Mouse (Mus musculus): ENCODE data around the gene Map3k5. TPM values are rescaled to one million over a fixed set of nuclear protein-coding genes. Genes with fewer than 3 reads are reported as not detected.

The Map3k5 gene
- polyA plus RNA-seq, 1 experiment = 2.2 TPM

DNA sequence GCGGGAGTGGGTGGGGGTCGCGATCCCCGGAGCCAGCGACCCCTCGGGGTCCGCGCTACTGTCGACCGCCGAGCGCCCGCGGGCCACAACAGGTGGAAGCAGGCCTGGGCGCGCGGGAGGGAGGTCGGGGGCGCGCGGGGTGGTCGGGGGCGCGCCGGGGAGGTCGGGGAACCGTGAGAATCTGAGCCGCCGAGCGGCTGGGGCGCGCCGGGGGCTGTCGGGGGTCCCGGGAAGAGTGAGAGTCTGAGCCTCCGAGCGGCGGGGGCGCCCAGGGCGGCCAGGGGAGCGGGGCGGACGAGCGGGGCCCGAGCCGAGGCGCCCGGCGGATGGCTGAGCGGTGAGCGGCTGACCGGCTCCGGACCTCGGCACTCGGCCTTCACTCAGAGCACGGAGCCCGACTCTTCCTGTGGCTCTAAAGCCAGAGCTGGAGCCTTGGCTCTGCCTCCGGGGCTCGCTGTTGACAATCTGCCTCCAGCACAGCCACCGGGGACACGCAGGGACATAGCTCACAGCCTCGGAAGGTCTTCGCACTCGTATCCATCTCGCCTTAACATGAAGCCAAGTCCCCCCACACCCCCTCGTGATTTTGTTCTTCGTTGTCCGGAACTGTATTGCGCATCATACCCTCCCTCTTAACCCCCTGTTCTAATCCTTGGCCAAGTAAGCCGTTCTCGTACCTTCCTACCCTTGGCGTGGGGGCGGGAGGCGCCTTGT lies 215.0 kb downstream of the Map3k5 start:
- Histone ChIP-seq H3K4me3 (ENCODE audit: low read depth, low read length) (peak overlapping the region; percentile 76), H3K4me1 (ENCODE audit: control insufficient read depth, insufficient read depth, insufficient read length, low read length) (peaks cover 7% of the 10 kb centered on the region; the same call in 1 of the 2 replicates), H3K27ac (ENCODE audit: insufficient read depth, low read depth, low read length) (peak overlapping the region; percentile 46), H3K27me3 (ENCODE audit: control insufficient read depth, insufficient read depth, low read length) (peaks cover 7% of the 10 kb centered on the region; the same call in 1 of the 2 replicates), H3K36me3 (ENCODE audit: control insufficient read depth, insufficient read depth, low read length) (no peaks in the 10 kb centered on the region)
- no peak for TF ChIP-seq CTCF (IDR thresholded peaks at IDR 0.05; ENCODE audit: extremely low read depth, insufficient read length, insufficient replicate concordance, low read depth, low read length)
- no peak for TF ChIP-seq POLR2A (IDR thresholded peaks at IDR 0.05; ENCODE audit: low read depth, low read length)
- WGBS = under 1% methylated on average over 69 of the region's 74 CpGs

DNA sequence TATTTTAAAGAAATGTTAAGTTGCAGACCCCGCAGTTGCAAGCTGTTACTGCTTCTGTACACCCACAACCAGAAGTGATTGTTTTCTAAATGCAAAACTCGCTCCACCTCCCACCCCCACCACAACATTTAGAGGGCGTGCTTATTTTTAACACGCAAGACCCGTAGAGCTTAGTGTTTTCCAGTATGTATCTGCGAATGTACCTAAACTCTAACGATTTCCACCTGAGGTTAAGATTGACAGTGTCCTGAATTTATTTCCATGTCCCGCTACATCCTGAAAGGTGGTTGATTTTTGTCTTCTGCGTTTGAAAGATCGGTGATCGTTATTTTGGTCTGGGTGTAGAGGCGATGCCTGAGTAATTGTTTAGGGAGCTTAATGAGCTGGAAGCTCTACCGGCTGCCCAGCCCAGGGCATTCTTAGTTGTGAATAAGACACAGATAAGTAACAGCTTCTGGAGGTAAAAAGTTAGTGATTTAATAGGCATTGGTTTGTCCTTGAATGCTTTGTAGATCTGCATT lies 215.6 kb downstream of the Map3k5 start:
- TF ChIP-seq CTCF (IDR thresholded peaks at IDR 0.05; ENCODE audit: extremely low read depth, insufficient read length, insufficient replicate concordance, low read depth, low read length) (no peak), POLR2A (IDR thresholded peaks at IDR 0.05; ENCODE audit: low read depth, low read length) (no peak)
- peak overlapping the region; percentile 76 for H3K4me3 ChIP-seq (ENCODE audit: low read depth, low read length)
- H3K27me3 ChIP-seq (ENCODE audit: control insufficient read depth, insufficient read depth, low read length) = peaks cover 7% of the 10 kb centered on the region; the same call in 1 of the 2 replicates
- H3K27ac ChIP-seq (ENCODE audit: insufficient read depth, low read depth, low read length) = peak overlapping the region; percentile 46
- no peaks in the 10 kb centered on the region for H3K36me3 ChIP-seq (ENCODE audit: control insufficient read depth, insufficient read depth, low read length)
- peaks cover 7% of the 10 kb centered on the region; the same call in 1 of the 2 replicates for H3K4me1 ChIP-seq (ENCODE audit: control insufficient read depth, insufficient read depth, insufficient read length, low read length)
- 3% methylated on average over 13 of the region's 13 CpGs for WGBS

DNA sequence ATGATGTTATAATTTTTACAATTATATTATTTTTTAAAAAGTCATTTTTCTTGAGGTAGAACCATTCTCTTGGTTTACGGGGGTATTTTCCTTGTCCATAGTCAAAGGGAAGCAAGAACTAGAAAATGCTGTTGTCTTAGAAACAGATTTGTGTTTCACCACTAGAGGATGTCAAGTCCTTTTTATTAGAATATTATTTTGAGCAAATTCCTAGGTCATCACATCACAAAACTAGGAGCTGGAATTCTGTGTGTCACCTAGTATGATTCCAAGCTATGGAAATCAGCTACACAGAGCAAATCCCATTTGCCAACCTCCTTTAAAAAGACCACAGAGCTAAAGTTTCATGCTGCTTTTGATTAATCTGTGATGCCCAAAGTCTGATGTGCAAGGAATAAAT lies 217.9 kb downstream of the Map3k5 start:
- H3K27ac ChIP-seq (ENCODE audit: insufficient read depth, low read depth, low read length) = no peak overlapping the region
- peaks cover 7% of the 10 kb centered on the region for H3K4me1 ChIP-seq (ENCODE audit: control insufficient read depth, insufficient read depth, insufficient read length, low read length)
- TF ChIP-seq CTCF (IDR thresholded peaks at IDR 0.05; ENCODE audit: extremely low read depth, insufficient read length, insufficient replicate concordance, low read depth, low read length) (no peak), POLR2A (IDR thresholded peaks at IDR 0.05; ENCODE audit: low read depth, low read length) (no peak)
- H3K36me3 ChIP-seq (ENCODE audit: control insufficient read depth, insufficient read depth, low read length) = no peaks in the 10 kb centered on the region
- H3K4me3 ChIP-seq (ENCODE audit: low read depth, low read length) = no peak overlapping the region
- 92% methylated on average over 1 of the region's 1 CpGs for WGBS
- peaks cover 7% of the 10 kb centered on the region; the same call in 1 of the 2 replicates for H3K27me3 ChIP-seq (ENCODE audit: control insufficient read depth, insufficient read depth, low read length)

DNA sequence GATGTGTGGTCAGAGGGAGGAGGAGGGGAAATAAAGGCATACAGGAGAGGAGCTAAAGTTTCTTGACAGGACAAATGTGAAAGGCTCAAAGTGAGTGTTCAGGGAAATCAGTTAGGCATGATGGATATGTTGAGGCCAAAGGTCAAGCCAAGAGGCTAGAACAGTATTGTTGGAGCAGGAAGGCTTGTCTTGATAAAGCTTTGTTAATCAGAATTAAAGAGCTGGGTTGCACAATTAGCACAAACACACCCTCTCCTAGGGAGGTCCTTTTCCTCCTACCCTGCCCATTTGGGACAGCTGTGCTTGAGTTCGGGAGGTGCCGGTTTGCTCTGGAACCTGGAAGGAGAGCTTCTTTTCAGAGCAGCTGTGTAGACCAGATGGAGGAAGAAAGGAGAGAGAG lies 219.2 kb downstream of the Map3k5 start:
- Histone ChIP-seq H3K4me3 (ENCODE audit: low read depth, low read length) (peak overlapping the region; percentile 15; the same call in 1 of the 2 replicates), H3K27ac (ENCODE audit: insufficient read depth, low read depth, low read length) (peak overlapping the region; percentile 78), H3K36me3 (ENCODE audit: control insufficient read depth, insufficient read depth, low read length) (no peaks in the 10 kb centered on the region), H3K4me1 (ENCODE audit: control insufficient read depth, insufficient read depth, insufficient read length, low read length) (peaks cover 5% of the 10 kb centered on the region), H3K27me3 (ENCODE audit: control insufficient read depth, insufficient read depth, low read length) (peaks cover 7% of the 10 kb centered on the region; the same call in 1 of the 2 replicates)
- TF ChIP-seq POLR2A (IDR thresholded peaks at IDR 0.05; ENCODE audit: low read depth, low read length) = no peak
- TF ChIP-seq CTCF (IDR thresholded peaks at IDR 0.05; ENCODE audit: extremely low read depth, insufficient read length, insufficient replicate concordance, low read depth, low read length) = no peak
- 17% methylated on average over 2 of the region's 2 CpGs for WGBS

DNA sequence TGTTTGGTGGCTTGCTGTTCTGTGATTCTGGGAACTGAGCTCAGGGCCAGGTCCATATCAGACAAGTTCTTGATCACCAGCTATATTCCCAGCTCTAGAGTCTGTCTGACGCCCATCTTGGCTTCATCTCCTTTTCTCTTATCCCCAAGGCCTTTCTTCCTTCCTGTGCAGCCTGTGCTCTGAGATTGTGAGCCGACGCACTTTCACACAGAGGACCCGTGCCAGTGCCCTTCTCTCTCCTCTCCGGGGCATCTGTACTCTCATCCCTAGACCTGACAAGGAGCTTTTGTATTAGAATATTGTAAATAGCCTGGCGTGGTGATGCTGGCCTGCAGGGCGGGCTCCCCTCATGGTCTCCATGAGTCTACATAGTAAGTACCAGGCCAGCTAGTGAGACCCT lies 221.1 kb downstream of the Map3k5 start:
- TF ChIP-seq POLR2A (IDR thresholded peaks at IDR 0.05; ENCODE audit: low read depth, low read length) = no peak
- TF ChIP-seq CTCF (IDR thresholded peaks at IDR 0.05; ENCODE audit: extremely low read depth, insufficient read length, insufficient replicate concordance, low read depth, low read length) = no peak
- no peaks in the 10 kb centered on the region for H3K27me3 ChIP-seq (ENCODE audit: control insufficient read depth, insufficient read depth, low read length)
- H3K4me3 ChIP-seq (ENCODE audit: low read depth, low read length) = no peak overlapping the region
- no peaks in the 10 kb centered on the region for H3K36me3 ChIP-seq (ENCODE audit: control insufficient read depth, insufficient read depth, low read length)
- H3K27ac ChIP-seq (ENCODE audit: insufficient read depth, low read depth, low read length) = no peak overlapping the region
- WGBS = 79% methylated on average over 7 of the region's 7 CpGs
- peaks cover 4% of the 10 kb centered on the region for H3K4me1 ChIP-seq (ENCODE audit: control insufficient read depth, insufficient read depth, insufficient read length, low read length)

DNA sequence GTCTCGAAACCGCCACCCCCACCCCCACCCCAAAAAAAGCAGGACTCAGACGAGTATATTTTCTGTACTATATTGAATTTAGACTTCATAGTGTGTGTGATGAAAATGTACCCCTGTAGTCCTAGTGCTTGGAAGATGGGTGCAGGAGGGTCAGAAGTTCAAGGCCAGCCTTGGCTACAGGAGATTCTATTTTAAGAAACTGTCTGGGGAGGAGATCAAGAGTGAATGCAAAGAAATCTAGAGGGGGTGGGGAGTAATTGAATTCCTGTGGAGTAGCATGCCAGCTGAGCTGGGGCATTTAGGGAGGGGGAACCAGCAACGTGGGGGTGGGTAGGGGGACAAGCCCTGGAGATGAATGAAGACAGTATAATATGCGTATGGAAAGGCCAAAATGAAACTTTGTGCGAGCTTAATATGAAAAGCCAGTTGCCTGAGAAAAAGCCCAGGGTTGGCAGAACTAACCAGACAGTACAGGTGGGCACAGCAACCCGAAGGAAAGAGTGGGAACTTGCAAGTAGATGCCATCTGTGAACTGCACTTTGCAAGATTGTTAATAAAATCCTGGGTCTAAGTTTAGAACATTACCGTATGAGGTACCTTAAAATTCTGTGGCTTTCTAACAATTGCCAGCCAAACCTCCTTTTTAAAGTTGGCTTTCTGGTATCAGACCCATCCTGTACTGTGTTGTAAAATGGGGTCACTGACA lies 222.9 kb downstream of the Map3k5 start:
- WGBS = 84% methylated on average over 8 of the region's 8 CpGs
- TF ChIP-seq CTCF (IDR thresholded peaks at IDR 0.05; ENCODE audit: extremely low read depth, insufficient read length, insufficient replicate concordance, low read depth, low read length) (no peak), POLR2A (IDR thresholded peaks at IDR 0.05; ENCODE audit: low read depth, low read length) (no peak)
- Histone ChIP-seq H3K27ac (ENCODE audit: insufficient read depth, low read depth, low read length) (no peak overlapping the region), H3K4me1 (ENCODE audit: control insufficient read depth, insufficient read depth, insufficient read length, low read length) (peaks cover 14% of the 10 kb centered on the region), H3K36me3 (ENCODE audit: control insufficient read depth, insufficient read depth, low read length) (no peaks in the 10 kb centered on the region), H3K4me3 (ENCODE audit: low read depth, low read length) (no peak overlapping the region), H3K27me3 (ENCODE audit: control insufficient read depth, insufficient read depth, low read length) (no peaks in the 10 kb centered on the region)

DNA sequence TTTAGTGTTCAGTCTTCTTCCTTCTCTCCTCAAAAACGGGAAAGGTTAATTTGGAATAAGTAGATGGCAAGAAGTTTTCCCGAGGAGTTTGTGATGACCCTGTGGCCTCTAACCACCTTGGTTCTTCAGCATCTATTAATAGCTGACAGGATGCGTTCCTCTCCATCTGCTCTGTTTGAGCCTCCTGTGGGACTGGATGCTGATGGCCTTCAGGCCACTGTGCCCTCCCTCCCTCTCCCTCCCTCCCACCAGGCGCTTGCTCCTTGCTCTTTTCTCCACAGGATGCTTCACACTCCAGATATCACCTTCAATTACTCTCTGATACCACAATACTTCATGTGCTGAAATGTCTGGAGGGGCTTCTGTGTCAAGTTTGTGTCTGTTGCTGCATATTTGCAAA lies 224.5 kb downstream of the Map3k5 start:
- no peak for TF ChIP-seq POLR2A (IDR thresholded peaks at IDR 0.05; ENCODE audit: low read depth, low read length)
- TF ChIP-seq CTCF (IDR thresholded peaks at IDR 0.05; ENCODE audit: extremely low read depth, insufficient read length, insufficient replicate concordance, low read depth, low read length) = no peak
- WGBS = 71% methylated on average over 4 of the region's 4 CpGs
- Histone ChIP-seq H3K36me3 (ENCODE audit: control insufficient read depth, insufficient read depth, low read length) (no peaks in the 10 kb centered on the region), H3K27ac (ENCODE audit: insufficient read depth, low read depth, low read length) (no peak overlapping the region), H3K4me3 (ENCODE audit: low read depth, low read length) (no peak overlapping the region), H3K4me1 (ENCODE audit: control insufficient read depth, insufficient read depth, insufficient read length, low read length) (peaks cover 12% of the 10 kb centered on the region), H3K27me3 (ENCODE audit: control insufficient read depth, insufficient read depth, low read length) (no peaks in the 10 kb centered on the region)
